Mouse (Mus musculus) MEL-GATA-1-ER (cell line): Measurements from ENCODE around the gene Mrpl2.

Source experiments
- DNase-seq: peaks from one replicate; pipeline ENCODE4 v3.0.0-alpha.2; 2012; ENCODE audit warnings: low read depth; ENCODE audit errors: extremely low read depth

Mrpl2 gene

GRCm38 (mm10) chr17:46645561-46646321 is at the start of gene Mrpl2, which contains the start of gene Klc4:
Gene Mrpl2 (plus strand): TSS chr17:46646229.
Gene Klc4 (minus strand): TSS chr17:46646022.
- DNase-seq, result peak; percentile 95

GRCm38 (mm10) chr17:46597956-46598355 is 48.1 kb upstream of the Mrpl2 start:
- DNase-seq, result no peak

DNA sequence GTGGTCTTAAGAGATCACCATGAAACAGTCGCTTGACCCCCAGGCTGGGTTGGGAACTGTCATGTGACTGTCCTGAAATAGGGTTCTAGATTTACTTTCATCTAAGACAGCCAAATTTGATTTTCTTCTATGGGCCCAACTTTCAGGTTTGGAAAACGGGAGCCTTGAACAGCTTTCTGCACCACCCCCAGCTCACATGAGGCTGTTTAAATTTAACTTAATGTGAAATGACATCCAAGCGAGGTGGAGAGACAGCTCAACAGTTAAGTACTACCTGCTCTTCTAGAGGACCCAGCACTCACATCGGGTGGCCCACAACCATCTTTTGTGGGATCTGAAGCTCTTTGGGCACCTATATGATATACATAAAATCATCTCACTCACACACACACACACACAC is 47.1 kb upstream of the Mrpl2 start:
- no peak for DNase-seq

GRCm38 (mm10) chr17:46600569-46600968 is 45.5 kb upstream of the Mrpl2 start:
- DNase-seq, result no peak

GRCm38 (mm10) chr17:46602212-46602611 is 43.8 kb upstream of the Mrpl2 start:
- no peak for DNase-seq

GRCm38 (mm10) chr17:46603229-46603628 is 42.8 kb upstream of the Mrpl2 start:
- no peak for DNase-seq

GRCm38 (mm10) chr17:46605126-46605525 is 40.9 kb upstream of the Mrpl2 start:
- no peak for DNase-seq

DNA sequence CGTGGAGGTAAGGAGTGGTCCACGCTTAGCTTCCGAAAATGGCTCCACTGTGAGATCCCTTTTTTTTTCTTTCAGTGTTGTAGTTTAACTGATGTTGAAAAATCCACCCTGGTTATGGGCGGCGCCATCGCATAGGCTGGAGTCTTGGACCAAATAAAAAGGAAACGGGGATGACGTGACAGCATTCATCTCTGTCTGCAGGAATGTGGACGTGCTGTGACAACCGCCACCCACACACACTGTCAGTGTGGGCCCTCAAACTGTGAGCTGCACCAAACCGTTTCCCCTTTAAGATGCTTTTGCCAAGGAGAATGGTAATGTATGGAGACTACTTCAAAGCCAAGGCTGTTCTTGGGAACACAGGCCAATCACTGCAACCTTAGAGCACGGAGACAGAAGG is 40.0 kb upstream of the Mrpl2 start:
- no peak for DNase-seq

DNA sequence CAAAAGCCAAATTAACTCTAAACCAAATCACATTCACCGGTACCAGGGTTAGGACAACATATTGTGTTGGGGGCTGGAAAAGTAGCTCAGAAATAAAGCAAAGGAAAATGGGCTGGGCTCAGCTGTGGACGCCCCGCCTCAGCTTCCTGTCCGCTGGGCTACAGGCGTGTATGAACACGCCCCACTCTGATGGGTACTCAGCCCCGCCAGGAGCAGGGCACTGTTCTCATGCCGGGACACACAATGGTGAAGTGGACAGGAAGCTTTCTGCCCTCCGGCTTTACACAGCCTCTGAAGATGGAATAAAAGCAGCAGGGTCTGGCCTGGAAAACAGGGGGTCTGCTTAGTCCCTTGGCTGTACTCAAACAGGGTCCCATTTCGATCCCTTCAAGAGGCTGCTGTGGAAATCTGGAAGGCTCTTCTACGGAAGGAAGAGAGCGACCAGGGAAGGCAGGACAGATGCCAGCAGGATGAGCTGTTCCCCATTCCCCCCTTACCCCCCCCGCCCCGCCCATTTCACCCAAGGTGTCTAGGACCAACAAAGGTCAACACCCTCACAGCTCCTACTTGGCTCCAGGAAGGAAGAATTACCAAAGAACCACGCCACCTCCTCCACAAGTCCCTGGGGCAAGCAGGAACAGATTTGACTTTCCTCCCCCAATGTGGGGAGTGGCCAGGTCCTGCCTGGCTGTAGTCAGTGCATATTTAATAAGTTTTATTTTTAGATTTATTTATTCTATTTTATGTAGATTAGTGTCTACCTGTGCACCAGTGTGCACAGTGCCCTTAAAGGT is 36.1 kb upstream of the Mrpl2 start:
- no peak for DNase-seq

- DNase-seq, result no peak
These were observed 34.7 kb upstream of the Mrpl2 start for GRCm38 (mm10) chr17:46611316-46611715.

GRCm38 (mm10) chr17:46612189-46612588 is 33.8 kb upstream of the Mrpl2 start:
- no peak for DNase-seq

DNA sequence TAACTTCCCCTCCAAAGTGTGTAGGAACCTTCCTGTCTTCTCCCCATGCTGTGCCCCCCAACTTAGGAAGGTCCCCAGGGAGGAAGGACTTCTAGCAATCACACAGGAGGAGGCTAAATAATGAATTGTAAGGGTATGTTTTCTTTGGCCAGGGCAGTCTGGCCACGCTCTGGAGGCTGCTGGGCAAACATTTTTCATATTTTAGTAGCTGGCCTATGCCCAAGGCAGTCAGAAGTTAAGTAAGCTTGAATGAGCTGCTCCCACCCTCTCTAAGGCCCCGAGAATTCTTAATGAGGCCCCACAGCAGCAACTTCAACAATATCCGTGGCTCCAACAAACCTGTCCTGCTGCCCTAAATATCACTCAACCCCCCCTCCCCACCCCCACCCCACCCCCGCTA is 33.2 kb upstream of the Mrpl2 start:
- no peak for DNase-seq

- DNase-seq, result no peak
These were observed 32.8 kb upstream of the Mrpl2 start for GRCm38 (mm10) chr17:46613229-46613628.

DNA sequence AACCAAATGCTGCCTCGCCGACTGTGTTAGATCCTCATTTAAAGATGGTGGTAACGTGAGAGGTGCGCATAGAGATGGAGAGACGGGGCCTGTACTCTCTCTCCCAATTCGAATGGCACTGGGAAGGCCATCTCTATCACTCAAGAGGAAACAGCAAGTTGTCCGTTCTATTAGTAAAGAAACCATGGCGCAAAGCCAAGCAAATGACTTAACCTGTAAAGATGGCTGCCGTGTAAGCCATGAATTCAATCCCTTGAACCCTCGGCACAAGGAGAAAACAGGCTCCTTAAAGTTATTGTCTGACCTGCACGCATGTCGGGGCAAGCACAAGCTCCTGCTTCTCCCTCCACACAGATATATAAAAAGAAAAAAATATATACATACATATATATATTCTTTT is 28.2 kb upstream of the Mrpl2 start:
- no peak for DNase-seq

GRCm38 (mm10) chr17:46618394-46618768 is 27.6 kb upstream of the Mrpl2 start:
- DNase-seq, result no peak

GRCm38 (mm10) chr17:46618769-46619682 is 27.0 kb upstream of the Mrpl2 start:
- DNase-seq, result no peak

DNA sequence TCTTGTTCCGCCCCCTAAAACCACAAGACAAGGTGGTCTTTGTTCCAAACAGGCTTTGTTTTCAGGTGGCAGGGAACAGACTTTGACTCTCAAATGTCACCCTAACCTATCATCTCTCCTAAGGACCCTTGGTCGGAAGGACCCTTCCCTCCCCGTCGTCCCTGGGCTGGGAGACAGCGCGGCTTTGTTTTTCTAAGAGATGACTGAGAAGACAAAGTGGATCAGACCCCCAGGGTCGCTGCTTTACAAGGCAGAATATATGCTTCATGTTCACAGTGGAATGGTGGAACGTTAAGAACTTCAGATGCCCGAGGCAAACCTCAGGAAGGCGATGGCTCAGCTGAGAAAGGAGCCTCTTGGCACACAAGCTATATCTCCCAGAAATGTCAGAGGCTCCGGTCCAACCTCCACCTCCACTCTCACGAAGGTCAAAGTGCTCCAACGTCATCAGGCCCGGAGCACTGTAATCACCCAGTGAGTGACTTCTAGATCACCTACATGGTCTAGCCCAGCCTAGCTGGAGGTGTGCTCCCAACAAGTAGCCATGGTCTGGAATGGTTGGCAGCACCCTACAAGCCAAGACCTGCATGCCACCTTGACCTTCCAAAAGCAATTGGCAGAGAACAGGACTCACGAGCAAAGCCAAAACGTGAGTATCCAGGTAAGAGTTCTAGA is 26.2 kb upstream of the Mrpl2 start:
- no peak for DNase-seq

- DNase-seq, result peak; percentile 31
These were observed 24.7 kb upstream of the Mrpl2 start for GRCm38 (mm10) chr17:46621324-46621723.

GRCm38 (mm10) chr17:46622269-46622668 is 23.8 kb upstream of the Mrpl2 start:
- no peak for DNase-seq

DNA sequence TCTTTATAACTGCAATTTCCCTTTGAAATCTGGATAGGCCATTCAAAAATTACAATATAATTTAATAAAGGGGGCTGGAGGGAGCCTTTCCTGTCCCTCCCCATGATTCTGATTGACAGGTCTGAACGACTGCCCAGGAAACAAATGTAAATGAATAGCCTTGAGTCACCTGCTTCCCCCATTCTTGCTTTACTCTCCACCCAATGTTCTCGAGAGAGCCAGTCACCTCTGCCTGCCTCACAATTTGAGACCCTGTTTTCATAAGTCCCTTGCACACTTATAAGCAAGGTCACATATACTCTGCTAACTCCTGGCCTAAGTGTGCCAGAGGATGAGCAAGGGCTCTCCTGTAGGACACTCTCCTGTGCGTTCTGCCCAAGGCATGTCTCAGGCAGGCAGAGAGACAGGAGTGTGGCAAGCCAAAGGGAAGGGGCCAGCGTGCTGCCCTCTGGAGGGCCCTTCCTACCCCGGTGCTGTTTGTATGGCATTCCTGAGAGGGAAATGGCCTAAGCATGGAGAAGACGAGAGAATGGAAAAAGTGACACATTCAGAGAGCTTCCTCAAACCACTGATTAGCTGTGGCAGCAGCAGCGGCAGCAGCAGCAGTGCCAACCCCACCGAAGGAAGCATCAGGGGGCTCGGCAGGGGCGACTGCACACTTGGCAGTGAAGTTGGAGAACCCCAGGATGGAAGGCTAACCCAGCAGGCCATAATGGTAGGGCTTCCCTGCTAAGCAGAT is 22.0 kb upstream of the Mrpl2 start:
- DNase-seq, result no peak
